Mouse (Mus musculus) embryonic fibroblast, embryonic 13.5 days (primary cell): ENCODE measurements around the gene Bbof1.

ENCODE experiments used
- CTCF ChIP-seq: IDR thresholded peaks from 2 replicates; pipeline ENCODE4 v1.5.1; 2011; ENCODE audit warnings: mild to moderate bottlenecking, control low read depth, low read length, moderate library complexity, borderline replicate concordance; ENCODE audit not compliant: insufficient read depth
- POLR2A ChIP-seq: IDR thresholded peaks from 2 replicates; pipeline ENCODE4 v1.6.1; 2011; ENCODE audit warnings: low read depth, mild to moderate bottlenecking, control low read depth, low read length, moderate library complexity

GRCm38 (mm10) chr12:84407874-84408818, 725 bp upstream of the Bbof1 start:
- TF ChIP-seq CTCF (no peak), POLR2A (no peak)
